Mouse (Mus musculus): ENCODE results near the gene Car11.

Gene Car11

GRCm38 (mm10) chr7:45692364-45692763 is 7.3 kb upstream of the Car11 start:
- in situ Hi-C loops (cut with MboI, MseI) = no loop called here

- in situ Hi-C loops (cut with MboI, MseI) = no loop called here
These were observed 5.6 kb upstream of the Car11 start, which contains the start of gene Sec1 for GRCm38 (mm10) chr7:45693921-45694591. Sec1 (minus strand) TSS chr7:45694402.

- in situ Hi-C loops (cut with MboI, MseI) = no loop called here
These were observed 4.5 kb upstream of the Car11 start for GRCm38 (mm10) chr7:45695098-45695497.

- in situ Hi-C loops (cut with MboI, MseI) = no loop called here
These were observed 1.7 kb upstream of the Car11 start for GRCm38 (mm10) chr7:45697894-45698293.

GRCm38 (mm10) chr7:45700301-45701015 is 815 bp downstream of the Car11 start:
- in situ Hi-C loops (cut with MboI, MseI) = loop anchor here (10.0 kb wide), 1 partner anchor 806 kb away; the partner anchor contains the start of genes Fuz and Med25

GRCm38 (mm10) chr7:45701072-45701471 is 1.4 kb downstream of the Car11 start:
- in situ Hi-C loops (cut with MboI, MseI) = loop anchor here (10.0 kb wide), 1 partner anchor 806 kb away; the partner anchor contains the start of genes Fuz and Med25

- in situ Hi-C loops (cut with MboI, MseI) = loop anchor here (10.0 kb wide), 1 partner anchor 807 kb away; the partner anchor contains the start of genes Fuz and Med25
These were observed 2.0 kb downstream of the Car11 start for GRCm38 (mm10) chr7:45701607-45702006.

- in situ Hi-C loops (cut with MboI, MseI) = loop anchor here (10.0 kb wide), 1 partner anchor 808 kb away; the partner anchor contains the start of genes Fuz and Med25
These were observed 2.7 kb downstream of the Car11 start for GRCm38 (mm10) chr7:45702316-45702715.

GRCm38 (mm10) chr7:45702809-45703520 is 3.3 kb downstream of the Car11 start:
- in situ Hi-C loops (cut with MboI, MseI) = loop anchor here (10.0 kb wide), 1 partner anchor 808 kb away; the partner anchor contains the start of genes Fuz and Med25

- in situ Hi-C loops (cut with MboI, MseI) = loop anchor here (10.0 kb wide), 1 partner anchor 809 kb away; the partner anchor contains the start of genes Fuz and Med25
These were observed 3.9 kb downstream of the Car11 start for GRCm38 (mm10) chr7:45703521-45704033.

GRCm38 (mm10) chr7:45704046-45704559 is 4.5 kb downstream of the Car11 start:
- in situ Hi-C loops (cut with MboI, MseI) = loop anchor here (10.0 kb wide), 1 partner anchor 809 kb away; the partner anchor contains the start of genes Fuz and Med25

- in situ Hi-C loops (cut with MboI, MseI) = loop anchor here (10.0 kb wide), 1 partner anchor 810 kb away; the partner anchor contains the start of genes Fuz and Med25
These were observed 5.2 kb downstream of the Car11 start, which contains the start of gene Dbp for GRCm38 (mm10) chr7:45704730-45705442. Dbp (plus strand) TSS chr7:45705088.

- in situ Hi-C loops (cut with MboI, MseI) = loop anchor here (10.0 kb wide), 1 partner anchor 811 kb away; the partner anchor contains the start of genes Fuz and Med25
These were observed 5.8 kb downstream of the Car11 start for GRCm38 (mm10) chr7:45705443-45705864.

- in situ Hi-C loops (cut with MboI, MseI) = loop anchor here (10.0 kb wide), 1 partner anchor 811 kb away; the partner anchor contains the start of genes Fuz and Med25
These were observed 6.2 kb downstream of the Car11 start for GRCm38 (mm10) chr7:45705873-45706281.

GRCm38 (mm10) chr7:45706721-45707241 is 7.1 kb downstream of the Car11 start:
- in situ Hi-C loops (cut with MboI, MseI) = loop anchor here (10.0 kb wide), 1 partner anchor 812 kb away; the partner anchor contains the start of genes Fuz and Med25

GRCm38 (mm10) chr7:45707375-45707967 is 7.8 kb downstream of the Car11 start:
- in situ Hi-C loops (cut with MboI, MseI) = loop anchor here (10.0 kb wide), 1 partner anchor 813 kb away; the partner anchor contains the start of genes Fuz and Med25

GRCm38 (mm10) chr7:45708221-45708761 is 8.6 kb downstream of the Car11 start:
- in situ Hi-C loops (cut with MboI, MseI) = loop anchor here (10.0 kb wide), 1 partner anchor 813 kb away; the partner anchor contains the start of genes Fuz and Med25

- in situ Hi-C loops (cut with MboI, MseI) = loop anchor here (10.0 kb wide), 1 partner anchor 814 kb away; the partner anchor contains the start of genes Fuz and Med25
These were observed 9.4 kb downstream of the Car11 start for GRCm38 (mm10) chr7:45709036-45709435.

Data from T-helper 1 cell (primary cell).